Mouse (Mus musculus): ENCODE data around the gene Cage1. TPM values are rescaled to one million over a fixed set of nuclear protein-coding genes. Genes with fewer than 3 reads are reported as not detected.

Cage1 gene
- polyA plus RNA-seq, 1 experiment from 2014 or later, result 0.99 TPM

DNA sequence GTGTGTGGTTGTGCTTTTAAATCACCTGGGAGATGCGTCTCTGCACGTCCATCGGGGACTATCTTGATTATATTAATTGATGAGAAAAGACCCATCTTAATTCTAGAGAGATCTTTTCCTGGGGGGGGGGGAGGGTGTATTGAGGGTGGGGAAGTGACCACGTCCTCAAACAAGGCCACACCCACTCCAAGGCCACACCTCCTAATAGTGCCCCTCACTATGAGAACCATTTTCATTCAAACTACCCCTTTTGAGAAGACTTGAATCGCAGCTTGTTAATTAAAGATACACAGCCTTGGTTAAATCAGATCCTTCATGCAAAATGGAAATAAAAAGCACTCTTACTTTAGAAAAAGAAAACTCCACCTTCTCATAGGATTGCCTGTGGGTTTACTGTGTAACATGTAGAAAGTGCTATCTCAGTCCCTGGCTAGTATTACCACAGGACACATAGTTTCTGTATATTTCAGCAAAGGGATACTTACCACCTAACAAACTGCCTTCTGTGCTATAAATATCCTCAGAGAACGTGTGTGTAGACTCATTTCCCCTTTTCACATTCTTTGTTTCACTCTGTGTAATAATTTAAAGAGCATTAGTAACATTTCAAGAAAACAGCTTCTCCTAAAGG is 9.1 kb downstream of the Cage1 start:
- Histone ChIP-seq H3K4me3 (ENCODE audit: low read depth, low read length) (no peak overlapping the region), H3K4me2 (ENCODE audit: low read depth, low read length, severe bottlenecking) (no peak overlapping the region), H3K4me1 (replicated peaks; ENCODE audit: control insufficient read depth, insufficient read depth, low read length) (no peaks in the 10 kb centered on the region), H3K9ac (ENCODE audit: low read length) (no peak overlapping the region), H3K27ac (ENCODE audit: low read depth, low read length) (no peak overlapping the region), H3K36me3 (ENCODE audit: control insufficient read depth, insufficient read depth, low read length) (no peaks in the 10 kb centered on the region), H3K9me3 (ENCODE audit: control insufficient read depth, low read length) (no peaks in the 10 kb centered on the region), H3K27me3 (ENCODE audit: control insufficient read depth, insufficient read depth, low read length) (no peaks in the 10 kb centered on the region)
- 64% methylated on average over 6 of the region's 6 CpGs for WGBS
- DNase-seq (ENCODE audit: low spot score) (no peak), ATAC-seq (replicated peaks; ENCODE audit: low FRiP score) (no peak)

DNA sequence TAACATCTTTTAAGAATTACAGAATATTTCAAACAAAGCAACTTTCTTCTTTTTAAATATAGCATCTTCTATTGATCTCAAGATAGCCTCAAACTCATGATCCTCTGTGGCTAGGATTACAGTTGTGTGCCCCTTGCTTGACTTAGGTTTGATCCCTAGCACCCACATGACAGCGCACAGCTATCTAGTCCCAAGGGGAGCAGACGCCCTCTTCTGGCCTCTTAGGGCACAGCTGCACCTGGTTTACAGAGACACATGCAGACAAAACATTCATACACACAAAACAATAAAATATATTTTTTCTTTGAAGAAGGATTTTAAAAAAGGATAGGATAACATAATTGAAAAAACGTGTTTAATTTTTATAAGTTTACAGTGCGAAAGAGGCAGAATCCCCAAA is 11.0 kb downstream of the Cage1 start:
- 38% methylated on average over 4 of the region's 4 CpGs for WGBS
- no peaks in the 10 kb centered on the region for H3K9me3 ChIP-seq (ENCODE audit: control insufficient read depth, low read length)

GRCm38 (mm10) chr13:38018791-38019190 is 18.1 kb downstream of the Cage1 start:
- H3K4me3 ChIP-seq (ENCODE audit: low read depth, low read length), result no peak overlapping the region
- H3K9ac ChIP-seq (ENCODE audit: low read length), result no peak overlapping the region
- no peaks in the 10 kb centered on the region for H3K9me3 ChIP-seq (ENCODE audit: control insufficient read depth, low read length)
- 71% methylated on average over 3 of the region's 3 CpGs for WGBS
- no peaks in the 10 kb centered on the region for H3K4me1 ChIP-seq (replicated peaks; ENCODE audit: control insufficient read depth, insufficient read depth, low read length)
- H3K27me3 ChIP-seq (ENCODE audit: control insufficient read depth, insufficient read depth, low read length), result no peaks in the 10 kb centered on the region
- H3K4me2 ChIP-seq (ENCODE audit: low read depth, low read length, severe bottlenecking), result no peak overlapping the region
- ATAC-seq (replicated peaks; ENCODE audit: low FRiP score), result no peak
- no peaks in the 10 kb centered on the region for H3K36me3 ChIP-seq (ENCODE audit: control insufficient read depth, insufficient read depth, low read length)
- no peak for DNase-seq (ENCODE audit: low spot score)
- no peak overlapping the region for H3K27ac ChIP-seq (ENCODE audit: low read depth, low read length)

More for the DNA sequence above, 11.0 kb downstream of the Cage1 start:
- no peak overlapping the region for H3K4me3 ChIP-seq (ENCODE audit: low read depth, low read length)
- no peak overlapping the region for H3K27ac ChIP-seq (ENCODE audit: low read depth, low read length)
- no peak overlapping the region for H3K9ac ChIP-seq (ENCODE audit: low read length)
- ATAC-seq (replicated peaks; ENCODE audit: low FRiP score) (no peak), DNase-seq (ENCODE audit: low spot score) (no peak)
- no peaks in the 10 kb centered on the region for H3K27me3 ChIP-seq (ENCODE audit: control insufficient read depth, insufficient read depth, low read length)
- H3K36me3 ChIP-seq (ENCODE audit: control insufficient read depth, insufficient read depth, low read length), result no peaks in the 10 kb centered on the region
- no peak overlapping the region for H3K4me2 ChIP-seq (ENCODE audit: low read depth, low read length, severe bottlenecking)
- no peaks in the 10 kb centered on the region for H3K4me1 ChIP-seq (replicated peaks; ENCODE audit: control insufficient read depth, insufficient read depth, low read length)

- H3K4me1 ChIP-seq (replicated peaks; ENCODE audit: control insufficient read depth, insufficient read depth, low read length), result no peaks in the 10 kb centered on the region
- no peak overlapping the region for H3K27ac ChIP-seq (ENCODE audit: low read depth, low read length)
- no peak overlapping the region for H3K9ac ChIP-seq (ENCODE audit: low read length)
- no peak overlapping the region for H3K4me3 ChIP-seq (ENCODE audit: low read depth, low read length)
- no peak for DNase-seq (ENCODE audit: low spot score)
- no peak for ATAC-seq (replicated peaks; ENCODE audit: low FRiP score)
- H3K27me3 ChIP-seq (ENCODE audit: control insufficient read depth, insufficient read depth, low read length), result no peaks in the 10 kb centered on the region
- H3K9me3 ChIP-seq (ENCODE audit: control insufficient read depth, low read length), result no peaks in the 10 kb centered on the region
- no peaks in the 10 kb centered on the region for H3K36me3 ChIP-seq (ENCODE audit: control insufficient read depth, insufficient read depth, low read length)
- no peak overlapping the region for H3K4me2 ChIP-seq (ENCODE audit: low read depth, low read length, severe bottlenecking)
- WGBS, result 94% methylated on average over 4 of the region's 4 CpGs
Observed at GRCm38 (mm10) chr13:38015591-38015990, 21.3 kb downstream of the Cage1 start.

DNA sequence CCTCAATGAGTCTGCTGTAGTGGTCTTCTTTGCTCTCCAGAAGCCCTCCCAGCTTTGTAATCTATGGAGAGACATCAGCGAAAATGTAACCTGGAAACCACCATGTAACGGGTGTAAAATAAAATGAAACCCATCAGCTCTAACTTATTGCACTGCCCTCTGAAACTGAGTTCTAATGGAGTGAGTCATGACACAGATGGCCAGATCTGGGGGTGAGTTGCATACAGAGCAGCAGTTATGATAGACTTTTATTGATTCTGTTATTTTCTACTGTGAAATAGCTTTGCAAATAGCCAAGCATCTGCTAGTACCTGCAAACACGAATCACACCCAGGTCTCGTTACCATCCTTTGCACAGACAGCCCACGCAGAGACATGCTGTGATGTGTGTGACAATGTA is 24.4 kb downstream of the Cage1 start:
- Histone ChIP-seq H3K27ac (ENCODE audit: low read depth, low read length) (no peak overlapping the region), H3K4me3 (ENCODE audit: low read depth, low read length) (no peak overlapping the region), H3K36me3 (ENCODE audit: control insufficient read depth, insufficient read depth, low read length) (no peaks in the 10 kb centered on the region), H3K27me3 (ENCODE audit: control insufficient read depth, insufficient read depth, low read length) (no peaks in the 10 kb centered on the region), H3K9ac (ENCODE audit: low read length) (no peak overlapping the region), H3K4me1 (replicated peaks; ENCODE audit: control insufficient read depth, insufficient read depth, low read length) (no peaks in the 10 kb centered on the region), H3K9me3 (ENCODE audit: control insufficient read depth, low read length) (no peaks in the 10 kb centered on the region), H3K4me2 (ENCODE audit: low read depth, low read length, severe bottlenecking) (no peak overlapping the region)
- no peak for ATAC-seq (replicated peaks; ENCODE audit: low FRiP score)
- DNase-seq (ENCODE audit: low spot score), result no peak
- 91% methylated on average over 5 of the region's 5 CpGs for WGBS

GRCm38 (mm10) chr13:38010444-38010910 is 26.4 kb downstream of the Cage1 start:
- H3K4me1 ChIP-seq (replicated peaks; ENCODE audit: control insufficient read depth, insufficient read depth, low read length), result no peaks in the 10 kb centered on the region
- H3K27me3 ChIP-seq (ENCODE audit: control insufficient read depth, insufficient read depth, low read length), result no peaks in the 10 kb centered on the region
- ATAC-seq (replicated peaks; ENCODE audit: low FRiP score) (no peak), DNase-seq (ENCODE audit: low spot score) (no peak)
- no peak overlapping the region for H3K4me3 ChIP-seq (ENCODE audit: low read depth, low read length)
- 88% methylated on average over 5 of the region's 5 CpGs for whole genome bisulfite sequencing
- H3K9me3 ChIP-seq (ENCODE audit: control insufficient read depth, low read length), result no peaks in the 10 kb centered on the region
- no peak overlapping the region for H3K27ac ChIP-seq (ENCODE audit: low read depth, low read length)
- no peaks in the 10 kb centered on the region for H3K36me3 ChIP-seq (ENCODE audit: control insufficient read depth, insufficient read depth, low read length)
- no peak overlapping the region for H3K4me2 ChIP-seq (ENCODE audit: low read depth, low read length, severe bottlenecking)
- no peak overlapping the region for H3K9ac ChIP-seq (ENCODE audit: low read length)

- ATAC-seq (replicated peaks; ENCODE audit: low FRiP score), result no peak
- H3K9me3 ChIP-seq (ENCODE audit: control insufficient read depth, low read length), result no peaks in the 10 kb centered on the region
- H3K4me3 ChIP-seq (ENCODE audit: low read depth, low read length), result no peak overlapping the region
- no peaks in the 10 kb centered on the region for H3K27me3 ChIP-seq (ENCODE audit: control insufficient read depth, insufficient read depth, low read length)
- WGBS, result 85% methylated on average over 5 of the region's 5 CpGs
- no peak overlapping the region for H3K27ac ChIP-seq (ENCODE audit: low read depth, low read length)
- H3K9ac ChIP-seq (ENCODE audit: low read length), result no peak overlapping the region
- H3K4me2 ChIP-seq (ENCODE audit: low read depth, low read length, severe bottlenecking), result no peak overlapping the region
- H3K4me1 ChIP-seq (replicated peaks; ENCODE audit: control insufficient read depth, insufficient read depth, low read length), result no peaks in the 10 kb centered on the region
- no peak for DNase-seq (ENCODE audit: low spot score)
- H3K36me3 ChIP-seq (ENCODE audit: control insufficient read depth, insufficient read depth, low read length), result no peaks in the 10 kb centered on the region
Observed at GRCm38 (mm10) chr13:38009721-38010408, 27.0 kb downstream of the Cage1 start.

- ATAC-seq (replicated peaks; ENCODE audit: low FRiP score) (no peak), DNase-seq (ENCODE audit: low spot score) (no peak)
- Histone ChIP-seq H3K36me3 (ENCODE audit: control insufficient read depth, insufficient read depth, low read length) (no peaks in the 10 kb centered on the region), H3K27me3 (ENCODE audit: control insufficient read depth, insufficient read depth, low read length) (no peaks in the 10 kb centered on the region), H3K9ac (ENCODE audit: low read length) (no peak overlapping the region), H3K27ac (ENCODE audit: low read depth, low read length) (no peak overlapping the region), H3K9me3 (ENCODE audit: control insufficient read depth, low read length) (no peaks in the 10 kb centered on the region), H3K4me3 (ENCODE audit: low read depth, low read length) (no peak overlapping the region), H3K4me2 (ENCODE audit: low read depth, low read length, severe bottlenecking) (no peak overlapping the region), H3K4me1 (replicated peaks; ENCODE audit: control insufficient read depth, insufficient read depth, low read length) (no peaks in the 10 kb centered on the region)
- 90% methylated on average over 2 of the region's 2 CpGs for WGBS
Observed at GRCm38 (mm10) chr13:38007972-38008371, 28.9 kb downstream of the Cage1 start.

DNA sequence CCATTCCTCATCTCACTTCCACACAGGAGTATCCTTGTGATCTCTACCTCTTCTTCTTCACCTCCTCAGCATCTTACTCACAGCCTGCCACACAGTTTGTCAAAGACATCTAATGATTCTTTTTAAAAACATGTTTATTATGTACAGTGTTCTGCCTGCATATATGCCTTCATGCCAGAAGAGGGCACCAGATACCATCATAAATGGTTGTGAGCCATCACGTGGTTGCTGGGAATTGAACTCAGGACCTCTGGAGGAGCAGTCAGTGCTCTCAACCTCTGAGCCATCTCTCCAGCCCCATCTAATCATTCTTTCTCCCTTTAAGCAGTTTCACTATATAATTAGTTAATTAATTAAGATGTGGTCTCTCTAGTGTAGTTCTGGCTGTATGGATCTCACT is 34.4 kb downstream of the Cage1 start:
- Histone ChIP-seq H3K27ac (ENCODE audit: low read depth, low read length) (no peak overlapping the region), H3K4me3 (ENCODE audit: low read depth, low read length) (no peak overlapping the region), H3K4me2 (ENCODE audit: low read depth, low read length, severe bottlenecking) (no peak overlapping the region), H3K27me3 (ENCODE audit: control insufficient read depth, insufficient read depth, low read length) (no peaks in the 10 kb centered on the region), H3K36me3 (ENCODE audit: control insufficient read depth, insufficient read depth, low read length) (no peaks in the 10 kb centered on the region), H3K9me3 (ENCODE audit: control insufficient read depth, low read length) (no peaks in the 10 kb centered on the region), H3K9ac (ENCODE audit: low read length) (no peak overlapping the region), H3K4me1 (replicated peaks; ENCODE audit: control insufficient read depth, insufficient read depth, low read length) (no peaks in the 10 kb centered on the region)
- ATAC-seq (replicated peaks; ENCODE audit: low FRiP score) (no peak), DNase-seq (ENCODE audit: low spot score) (no peak)
- 56% methylated on average over 1 of the region's 1 CpGs for WGBS

Data from forebrain, embryonic 11.5 days (tissue).